Mouse (Mus musculus) frontal cortex, adult (tissue): ENCODE results near the gene Ptov1.
"Not testable (repeated sequence)": the region's sequence is repeated elsewhere in the genome, so short reads cannot be mapped to it uniquely, and the experiment has no call there.

ENCODE experiments used
- ATAC-seq: cut with Nextera tagmentation; 2 replicates; pipeline ENCODE4 v1.9.2; 2017; ENCODE audit warnings: mild to moderate bottlenecking, moderate library complexity, mixed read lengths; ENCODE audit not compliant: low TSS enrichment

Ptov1 gene

DNA sequence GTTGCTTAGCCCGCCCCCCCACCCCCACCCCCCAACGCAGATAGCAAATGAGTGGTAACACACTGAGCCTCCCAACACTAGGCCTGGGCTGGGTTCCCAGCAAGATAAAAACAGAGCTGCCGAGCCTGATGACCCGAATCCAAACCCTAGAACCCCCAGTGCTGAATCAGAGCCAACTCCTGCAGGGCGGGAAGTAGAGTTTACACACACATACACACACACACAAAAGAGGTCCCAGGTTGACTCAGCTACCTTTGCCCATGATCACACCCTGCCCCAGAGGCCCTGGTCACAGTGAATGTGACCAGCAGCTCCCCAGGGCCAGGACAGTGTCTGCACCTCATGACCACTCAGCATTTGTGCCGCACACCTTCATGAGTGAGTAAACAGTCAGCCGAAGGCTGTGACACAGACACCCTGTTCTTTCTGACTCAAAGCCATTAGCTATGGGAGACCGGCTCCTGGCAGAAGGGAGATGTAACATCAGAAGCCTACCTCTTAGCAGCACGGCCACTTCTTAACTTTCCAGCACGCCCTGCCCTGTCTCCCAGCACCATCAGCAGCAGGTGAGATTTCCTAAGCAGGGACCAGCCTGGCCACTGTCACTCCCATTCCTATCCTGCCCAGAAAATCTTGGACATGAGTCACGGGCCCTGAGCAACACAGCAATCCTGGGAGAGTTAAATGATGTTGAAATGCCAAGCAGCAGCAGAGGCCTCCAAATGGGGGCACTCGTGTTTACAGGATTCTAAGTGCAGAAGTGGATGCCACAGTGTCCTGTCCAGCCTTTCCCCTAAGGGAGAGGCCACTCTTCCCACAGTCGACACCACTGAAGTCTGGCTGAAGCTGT lies 18.9 kb upstream of the Ptov1 start:
- ATAC-seq = no peak

DNA sequence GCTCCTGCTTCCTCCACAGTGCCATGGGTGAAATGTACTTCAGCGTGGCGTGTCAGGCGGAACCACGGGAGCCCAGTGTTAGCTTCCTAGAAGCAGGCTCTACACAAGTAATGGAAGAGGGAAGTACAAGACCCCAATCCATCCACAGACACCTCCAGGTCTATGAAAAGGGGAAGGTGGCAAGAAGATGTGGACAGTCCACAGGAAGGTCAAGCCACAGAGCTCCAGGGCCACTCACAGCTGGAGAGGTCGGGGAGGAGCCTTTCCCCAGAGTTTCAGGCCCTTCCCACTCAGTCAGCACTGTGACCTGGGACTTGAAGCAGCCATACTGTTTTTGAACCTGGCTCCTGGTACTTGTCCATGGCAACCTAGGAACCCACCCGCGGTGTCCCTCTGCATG lies 17.4 kb upstream of the Ptov1 start:
- ATAC-seq = no peak

DNA sequence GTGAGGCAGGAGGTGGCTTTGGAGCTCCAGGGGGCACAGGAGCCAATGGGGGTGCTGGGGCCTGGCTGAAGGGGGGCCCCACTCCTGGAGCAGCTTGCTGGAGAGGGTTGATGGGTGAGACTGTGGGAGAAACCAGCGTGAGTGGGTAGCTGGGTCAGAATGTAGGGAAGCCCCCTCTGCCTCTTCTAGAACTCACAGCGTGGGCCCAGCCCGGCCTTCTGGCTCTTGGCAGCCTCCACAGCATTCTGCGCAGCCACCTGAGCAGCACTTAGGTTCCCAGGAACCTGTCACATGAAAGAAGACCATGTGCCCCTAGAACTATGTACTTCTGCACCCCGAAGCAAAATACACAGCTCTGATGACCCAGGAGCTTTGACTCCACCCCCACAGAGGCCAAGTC lies 15.0 kb upstream of the Ptov1 start:
- ATAC-seq = no peak

DNA sequence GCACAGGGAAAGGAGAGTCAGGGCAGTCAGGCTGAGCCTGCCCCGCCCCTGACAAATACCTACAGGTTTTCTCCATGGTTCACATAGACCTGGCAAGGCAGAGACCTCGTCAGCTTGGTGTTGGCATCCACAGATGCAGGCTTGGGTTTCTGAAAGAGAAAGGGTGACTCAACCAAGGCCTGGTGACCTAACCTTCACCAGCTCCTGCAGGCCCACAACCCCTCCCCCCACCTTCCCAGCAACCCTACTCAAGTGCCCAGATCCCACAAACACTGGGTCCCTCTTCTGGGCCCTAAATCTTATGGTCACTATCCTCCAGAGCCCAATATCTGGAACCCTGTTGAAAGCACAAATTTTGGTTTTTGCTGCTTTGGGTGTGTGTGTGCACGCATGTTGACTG lies 13.4 kb upstream of the Ptov1 start:
- ATAC-seq = no peak

- no peak for ATAC-seq
Observed at GRCm38 (mm10) chr7:44877833-44878232, 8.2 kb upstream of the Ptov1 start.

DNA sequence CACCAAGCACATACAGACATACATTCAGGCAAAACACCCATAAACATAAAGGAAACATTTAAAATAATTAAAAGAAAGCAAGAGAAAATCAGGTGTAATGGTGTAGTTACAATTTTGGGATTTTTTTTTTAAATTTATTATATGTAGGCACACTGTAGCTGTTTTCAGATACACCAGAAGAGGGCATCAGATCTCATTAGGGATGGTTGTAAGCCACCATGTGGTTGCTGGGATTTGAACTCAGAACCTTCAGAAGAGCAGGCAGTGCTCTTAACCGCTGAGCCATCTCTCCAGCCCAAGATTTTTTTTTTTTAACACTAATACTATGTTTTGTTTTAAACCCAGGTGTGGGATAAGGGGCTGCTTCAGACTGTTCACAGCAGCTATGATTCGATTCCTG lies 2.2 kb upstream of the Ptov1 start:
- ATAC-seq = not testable (repeated sequence)

GRCm38 (mm10) chr7:44871181-44871580 lies 1.6 kb upstream of the Ptov1 start:
- no peak for ATAC-seq

DNA sequence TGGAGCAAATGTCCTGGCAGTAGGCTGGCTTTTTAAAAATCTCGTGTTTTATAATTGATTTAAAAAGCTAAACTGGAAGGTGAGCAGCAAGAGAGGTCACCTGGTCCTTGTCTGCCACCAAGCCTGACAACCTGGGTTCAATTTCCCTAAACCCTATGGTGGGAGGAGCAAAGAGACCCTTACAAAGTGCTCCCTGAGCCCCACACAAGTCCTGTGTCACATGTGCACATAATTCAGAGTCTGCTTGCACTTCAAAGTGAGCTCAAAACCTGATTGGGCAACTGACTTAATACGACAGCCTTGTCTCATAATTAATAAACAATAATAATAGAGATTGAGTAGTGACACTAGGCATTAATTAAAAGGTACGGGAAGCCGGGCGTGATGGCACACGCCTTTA lies 1.0 kb upstream of the Ptov1 start:
- ATAC-seq = no peak

- no peak for ATAC-seq
Observed at GRCm38 (mm10) chr7:44868919-44869696, 480 bp downstream of the Ptov1 start.

- no peak for ATAC-seq
Observed at GRCm38 (mm10) chr7:44868465-44868864, 1.1 kb downstream of the Ptov1 start.

- no peak for ATAC-seq
Observed at GRCm38 (mm10) chr7:44867802-44868201, 1.8 kb downstream of the Ptov1 start.

DNA sequence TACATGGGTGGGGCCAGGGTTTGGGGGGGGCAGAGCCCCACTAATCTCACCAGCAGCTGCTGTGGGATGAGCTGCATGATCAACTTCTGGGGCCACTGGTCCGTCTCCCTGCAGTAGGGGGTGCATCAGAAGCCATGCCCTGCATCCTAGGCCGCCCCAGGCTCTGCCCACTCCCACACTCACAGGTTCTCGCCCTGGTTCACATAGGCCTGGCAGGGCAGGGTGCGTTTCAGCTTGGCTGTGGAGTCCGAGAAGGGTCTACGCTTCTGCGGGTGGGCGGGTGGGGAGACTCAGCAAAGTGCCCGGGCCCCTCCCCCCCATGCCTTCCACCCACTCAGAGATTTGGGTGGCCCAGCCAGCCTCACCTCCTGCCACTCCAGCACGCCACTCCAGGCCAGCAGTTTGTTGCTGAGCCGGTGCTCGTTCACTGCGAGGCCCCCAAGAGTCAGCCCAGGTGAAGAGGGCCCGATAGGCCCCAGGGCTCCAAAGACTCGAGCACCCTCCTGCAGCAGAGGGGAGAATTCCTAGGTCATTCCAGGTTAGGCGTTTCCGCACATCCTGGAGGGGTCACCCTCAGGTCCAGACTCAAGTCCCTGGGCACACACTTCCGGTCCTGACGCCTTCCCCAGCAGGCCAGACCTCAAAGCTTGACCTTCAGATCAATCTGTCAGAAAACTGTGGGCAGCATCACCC lies 2.4 kb downstream of the Ptov1 start:
- ATAC-seq = no peak

- ATAC-seq = no peak
Observed at GRCm38 (mm10) chr7:44866276-44867009, 3.1 kb downstream of the Ptov1 start.

DNA sequence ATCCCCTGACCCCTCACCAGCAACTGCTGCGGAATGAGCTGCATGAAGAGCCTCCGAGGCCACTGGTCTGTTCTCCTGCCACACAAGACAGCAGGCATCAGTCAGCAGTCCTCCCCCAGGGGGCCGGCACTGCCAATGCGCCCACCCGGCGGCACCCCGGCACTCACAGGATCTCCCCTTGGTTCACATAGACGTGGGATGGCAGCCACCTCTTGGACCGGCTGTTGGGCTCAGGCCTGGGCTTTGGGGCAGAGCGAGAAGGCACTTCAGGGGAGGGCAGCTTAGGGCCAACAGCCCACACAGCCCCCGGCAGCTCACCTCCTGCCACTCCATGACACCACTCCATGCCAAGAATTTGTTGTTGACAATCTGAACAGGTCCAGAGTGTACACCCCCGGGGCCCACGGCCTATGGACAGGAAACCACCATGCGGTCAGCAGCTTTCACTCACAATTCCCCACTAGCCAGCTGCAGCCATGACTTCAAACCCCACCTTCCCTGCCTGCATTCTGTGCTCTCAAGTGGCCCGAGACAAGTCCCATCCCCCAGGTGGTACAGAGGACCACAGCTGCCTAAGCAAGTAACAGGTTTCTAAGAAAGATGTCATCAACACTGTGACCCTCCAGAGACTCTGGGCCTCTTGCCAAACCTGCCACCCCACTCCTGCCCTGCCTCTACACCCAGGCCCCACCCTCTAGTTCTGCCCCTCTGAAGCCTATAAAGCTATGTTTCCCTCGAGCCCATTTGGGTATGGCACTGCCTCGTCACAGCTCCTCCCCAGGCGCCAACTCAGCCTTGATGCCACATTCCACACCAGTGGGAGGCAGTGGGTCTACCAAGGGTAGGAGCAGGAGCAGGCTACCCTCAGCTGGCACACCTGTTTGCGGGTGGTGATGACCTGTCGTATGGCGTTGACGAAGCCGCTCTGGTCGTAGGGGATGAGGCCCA lies 4.7 kb downstream of the Ptov1 start:
- no peak for ATAC-seq

GRCm38 (mm10) chr7:44863982-44864494 lies 5.5 kb downstream of the Ptov1 start:
- ATAC-seq = no peak

GRCm38 (mm10) chr7:44863210-44863609 lies 6.4 kb downstream of the Ptov1 start:
- no peak for ATAC-seq

DNA sequence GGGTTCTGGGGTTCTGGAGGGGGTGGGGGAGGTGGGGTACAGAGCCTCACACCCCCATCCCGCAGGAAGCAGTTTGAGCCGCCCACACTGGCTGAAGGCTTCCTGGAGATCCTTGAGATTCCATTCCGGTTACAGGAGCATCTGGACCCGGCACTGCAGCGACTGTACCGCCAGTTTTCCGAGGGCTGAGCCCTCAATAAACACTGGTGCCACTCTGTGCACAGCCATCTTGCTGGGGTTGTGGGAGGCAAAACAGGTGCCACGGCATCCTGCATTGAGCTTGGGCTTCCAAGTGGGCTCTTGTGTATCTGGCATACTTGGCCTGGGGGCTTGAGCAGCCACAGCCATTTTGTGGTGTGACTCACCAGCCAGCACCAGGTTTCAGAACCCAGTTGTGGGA lies 7.2 kb downstream of the Ptov1 start:
- ATAC-seq = no peak

DNA sequence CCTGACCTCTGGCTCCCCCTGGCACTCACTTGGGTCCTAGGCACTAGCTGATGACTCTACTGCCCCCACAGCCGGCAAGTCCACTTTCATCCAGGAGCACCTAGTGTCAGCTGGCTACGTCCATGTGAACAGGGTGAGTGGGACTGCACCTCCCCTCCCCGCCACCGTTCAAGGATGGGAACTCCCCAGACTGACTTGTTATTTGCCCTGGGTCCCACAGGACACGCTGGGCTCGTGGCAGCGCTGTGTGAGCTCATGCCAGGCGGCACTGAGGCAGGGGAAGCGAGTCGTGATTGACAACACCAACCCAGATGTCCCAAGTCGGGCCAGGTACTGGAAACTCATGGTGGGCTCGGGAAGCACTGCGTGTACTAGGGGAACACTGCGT lies 8.2 kb downstream of the Ptov1 start:
- ATAC-seq = no peak

DNA sequence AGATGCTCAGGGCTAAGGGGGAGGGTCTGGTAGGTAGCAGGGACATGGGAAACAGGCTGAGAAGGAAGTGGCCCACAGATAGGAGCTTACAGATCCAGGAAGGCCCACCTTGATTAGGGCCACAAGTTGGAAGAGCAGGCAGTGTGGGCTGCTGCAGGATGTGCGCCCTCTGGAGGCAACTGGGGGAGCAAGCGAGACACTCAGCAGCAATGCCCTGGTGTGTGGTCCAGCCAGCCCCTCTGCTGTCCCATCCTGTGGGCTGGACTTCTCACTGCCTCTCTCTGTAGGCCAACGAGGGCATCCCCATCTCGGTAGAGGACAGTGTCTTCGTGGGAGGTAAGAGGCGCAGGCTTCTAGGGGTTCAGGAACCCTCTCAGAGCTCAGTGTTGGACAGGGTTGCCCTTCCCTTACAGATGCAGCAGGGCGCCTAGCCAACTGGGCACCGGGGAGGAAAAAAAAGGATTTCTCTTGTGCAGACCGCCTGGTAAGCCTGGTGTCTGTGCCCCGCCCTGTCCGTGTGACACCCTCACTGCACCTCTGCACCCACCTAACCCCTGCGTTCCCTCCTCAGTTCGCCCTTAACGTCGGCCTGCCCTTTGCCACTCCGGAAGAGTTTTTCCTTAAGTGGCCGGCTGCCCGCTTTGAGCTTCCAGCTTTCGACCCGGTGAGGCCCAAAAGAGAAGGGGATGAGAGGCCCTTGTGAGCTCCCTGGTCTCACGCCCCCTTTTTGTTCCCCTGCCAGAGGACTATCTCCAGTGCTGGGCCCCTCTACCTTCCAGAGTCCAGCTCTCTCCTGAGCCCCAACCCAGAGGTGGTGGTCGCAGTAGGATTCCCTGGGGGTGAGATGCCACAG lies 8.8 kb downstream of the Ptov1 start:
- ATAC-seq = no peak

GRCm38 (mm10) chr7:44859896-44860295 lies 9.7 kb downstream of the Ptov1 start:
- no peak for ATAC-seq
